Mouse (Mus musculus) heart, adult 2 months (tissue): ENCODE measurements around the gene Adcy10. TPM values are rescaled to one million over a fixed set of nuclear protein-coding genes. Genes with fewer than 3 reads are reported as not detected.

Experiments
- DNase-seq, 2 experiments: peaks; one replicate each; pipeline ENCODE4 v3.0.0; 2021
- H3K27ac ChIP-seq: fragments of 200-600 bp; 2 replicates; pipeline ENCODE4 v1.8.1; 2022
- H3K27me3 ChIP-seq: fragments of 200-500 bp; 2 replicates; pipeline ENCODE4 v1.6.1; 2012; ENCODE audit warnings: mild to moderate bottlenecking, low read length, inconsistent platforms, mixed read lengths; ENCODE audit not compliant: control insufficient read depth, insufficient read depth
- H3K36me3 ChIP-seq: fragments of 200-500 bp; 2 replicates; pipeline ENCODE4 v1.6.1; 2012; ENCODE audit warnings: low read length, inconsistent platforms; ENCODE audit not compliant: control insufficient read depth, insufficient read depth
- H3K4me1 ChIP-seq: fragments of 200-500 bp; 2 replicates; pipeline ENCODE4 v1.6.1; 2011; ENCODE audit warnings: low read length; ENCODE audit not compliant: control insufficient read depth, insufficient read depth
- H3K4me3 ChIP-seq: fragments of 200-600 bp; 2 replicates; pipeline ENCODE4 v1.8.1; 2022
- H3K79me2 ChIP-seq: fragments of 200-500 bp; replicated peaks from 2 replicates; pipeline ENCODE4 v1.6.1; 2012; ENCODE audit warnings: mild to moderate bottlenecking, inconsistent platforms, low read length, moderate library complexity, mixed read lengths; ENCODE audit not compliant: control insufficient read depth, insufficient read depth
- H3K9ac ChIP-seq: fragments of 200-500 bp; 2 replicates; pipeline ENCODE4 v1.6.1; 2012; ENCODE audit warnings: low read depth, mild to moderate bottlenecking, control low read depth, inconsistent platforms, low read length, mixed read lengths
- CTCF ChIP-seq: fragments of 200-600 bp; IDR thresholded peaks from 2 replicates; pipeline ENCODE4 v1.8.1; 2022; ENCODE audit warnings: antibody characterized with exemption, mild to moderate bottlenecking, moderate library complexity
- EP300 ChIP-seq: fragments of 200-500 bp; IDR thresholded peaks from 2 replicates; pipeline ENCODE4 v1.6.1; 2011; ENCODE audit warnings: low read depth, low read length, control low read depth; ENCODE audit not compliant: insufficient read depth
- POLR2A ChIP-seq: fragments of 200-500 bp; IDR thresholded peaks from 2 replicates; pipeline ENCODE4 v1.6.1; 2011; ENCODE audit warnings: mild to moderate bottlenecking, low read depth, low read length, control low read depth; ENCODE audit not compliant: insufficient read depth
- WGBS: fragments of 180-500 bp; shearing (Covaris S2); methylation state at CpG from one replicate; pipeline ENCODE4 v1.1.7; 2018; 5-methylcytosine and 5-hydroxymethylcytosine counted together
- intact Hi-C: fragments of 180-260 bp; cut with DNase I; formaldehyde crosslinking; loops from one replicate; pipeline ENCODE4 v1.15.1; 2025
- polyA plus RNA-seq: library from polyadenylated mRNA; depleted of rRNA; stranded (reverse); fragments of >200 nt; gene quantifications from 2 replicates; pipeline ENCODE4 v1.2.3, GENCODE M21; 2012
- total RNA-seq, 2 experiments: library from RNA; stranded (reverse); gene quantifications; 2 replicates each; pipeline ENCODE4 v1.2.3; 2021

Gene Adcy10
- total and polyA plus RNA-seq, 3 experiments = 0.05 to 0.18 TPM; not detected in 1

GRCm38 (mm10) chr1:165498856-165499255, 13.9 kb downstream of the Adcy10 start:
- Histone ChIP-seq H3K27me3 (no peaks in the 10 kb centered on the region), H3K27ac (no peak overlapping the region), H3K4me1 (no peaks in the 10 kb centered on the region; the same call in 1 of the 2 replicates), H3K4me3 (no peak overlapping the region), H3K9ac (no peak overlapping the region), H3K36me3 (no peaks in the 10 kb centered on the region), H3K79me2 (no peaks in the 10 kb centered on the region)
- TF ChIP-seq POLR2A (no peak), CTCF (no peak), EP300 (no peak)
- intact Hi-C loops = no loop called here
- 46% methylated on average over 3 of the region's 3 CpGs for WGBS
- no peak for DNase-seq

- intact Hi-C loops = loop anchor here (1.0 to 10.0 kb wide), 3 partner anchors 41 to 269 kb away; partner anchors contain the start of gene Tiprl
These were observed 18.5 kb downstream of the Adcy10 start for GRCm38 (mm10) chr1:165503307-165504024.

GRCm38 (mm10) chr1:165506303-165506702, 21.3 kb downstream of the Adcy10 start:
- Histone ChIP-seq H3K9ac (no peak overlapping the region), H3K27ac (no peak overlapping the region), H3K27me3 (no peaks in the 10 kb centered on the region), H3K79me2 (no peaks in the 10 kb centered on the region), H3K4me3 (no peak overlapping the region), H3K4me1 (peaks cover 4% of the 10 kb centered on the region), H3K36me3 (no peaks in the 10 kb centered on the region)
- DNase-seq = no peak
- TF ChIP-seq CTCF (no peak), EP300 (no peak), POLR2A (no peak)
- intact Hi-C loops = loop anchor here (10.0 kb wide), 1 partner anchor 272 kb away; the partner anchor contains the start of gene Tiprl
- WGBS = 86% methylated on average over 6 of the region's 6 CpGs

More at GRCm38 (mm10) chr1:165503307-165504024, 18.5 kb downstream of the Adcy10 start:
- H3K36me3 ChIP-seq = no peaks in the 10 kb centered on the region
- H3K9ac ChIP-seq = no peak overlapping the region
- no peak overlapping the region for H3K4me3 ChIP-seq
- no peak for TF ChIP-seq POLR2A
- peak; percentile 85 for TF ChIP-seq CTCF
- H3K4me1 ChIP-seq = no peaks in the 10 kb centered on the region; the same call in 1 of the 2 replicates
- no peaks in the 10 kb centered on the region for H3K27me3 ChIP-seq
- H3K79me2 ChIP-seq = no peaks in the 10 kb centered on the region
- DNase-seq = peak; percentile 56 to 59
- no peak overlapping the region for H3K27ac ChIP-seq
- WGBS = 28% methylated on average over 10 of the region's 10 CpGs

- intact Hi-C loops = no loop called here
- no peaks in the 10 kb centered on the region for H3K27me3 ChIP-seq
- H3K79me2 ChIP-seq = no peaks in the 10 kb centered on the region
- H3K36me3 ChIP-seq = no peaks in the 10 kb centered on the region
- TF ChIP-seq EP300 = 0 out of 2 replicates have a peak, but pooled peaks have one; percentile 10
- TF ChIP-seq CTCF = no peak
- H3K4me3 ChIP-seq = no peak overlapping the region
- no peak overlapping the region for H3K27ac ChIP-seq
- H3K9ac ChIP-seq = no peak overlapping the region
- H3K4me1 ChIP-seq = peaks cover 4% of the 10 kb centered on the region
- WGBS = 33% methylated on average over 6 of the region's 6 CpGs
- peak; percentile 46 to 52 for DNase-seq
These were observed 25.2 kb downstream of the Adcy10 start for GRCm38 (mm10) chr1:165510161-165510560.

GRCm38 (mm10) chr1:165520716-165521115, 35.7 kb downstream of the Adcy10 start:
- WGBS = 84% methylated on average over 7 of the region's 7 CpGs
- DNase-seq = no peak
- Histone ChIP-seq H3K27ac (no peak overlapping the region), H3K4me1 (no peaks in the 10 kb centered on the region; the same call in 1 of the 2 replicates), H3K36me3 (no peaks in the 10 kb centered on the region), H3K4me3 (no peak overlapping the region), H3K27me3 (no peaks in the 10 kb centered on the region), H3K79me2 (no peaks in the 10 kb centered on the region), H3K9ac (no peak overlapping the region)
- no peak for TF ChIP-seq POLR2A
- no peak for TF ChIP-seq CTCF
- no peak for TF ChIP-seq EP300
- intact Hi-C loops = no loop called here

GRCm38 (mm10) chr1:165536079-165536675, 51.2 kb downstream of the Adcy10 start:
- DNase-seq = peak in 1 of 2 experiments; percentile 23
- TF ChIP-seq EP300 = no peak
- no peak for TF ChIP-seq CTCF
- no peak for TF ChIP-seq POLR2A
- WGBS = 55% methylated on average over 12 of the region's 12 CpGs

More at GRCm38 (mm10) chr1:165536079-165536675, 51.2 kb downstream of the Adcy10 start:
- H3K79me2 ChIP-seq = no peaks in the 10 kb centered on the region
- no peaks in the 10 kb centered on the region for H3K27me3 ChIP-seq
- H3K9ac ChIP-seq = no peak overlapping the region
- H3K36me3 ChIP-seq = no peaks in the 10 kb centered on the region
- H3K27ac ChIP-seq = no peak overlapping the region
- H3K4me1 ChIP-seq = no peaks in the 10 kb centered on the region
- intact Hi-C loops = no loop called here
- H3K4me3 ChIP-seq = no peak overlapping the region
